Mouse (Mus musculus): ENCODE measurements at regions not wholly inside any gene's neighbourhood (a gene's known extent, or its start where the extent isn't known, plus 50 kb on each side); places are given as distances from the start of the nearest gene placed in this dataset.
A peak's percentile ranks its signal among the peaks of the same experiment; 100 is the strongest.

GRCm38 (mm10) chr10:117544680-117545546 is 84.4 kb upstream of the Cpm start:
- intact Hi-C loops (cut with DNase I; ENCODE audit: low total_unique reads), result no loop called here
- peak; percentile 22 for DNase-seq

DNA sequence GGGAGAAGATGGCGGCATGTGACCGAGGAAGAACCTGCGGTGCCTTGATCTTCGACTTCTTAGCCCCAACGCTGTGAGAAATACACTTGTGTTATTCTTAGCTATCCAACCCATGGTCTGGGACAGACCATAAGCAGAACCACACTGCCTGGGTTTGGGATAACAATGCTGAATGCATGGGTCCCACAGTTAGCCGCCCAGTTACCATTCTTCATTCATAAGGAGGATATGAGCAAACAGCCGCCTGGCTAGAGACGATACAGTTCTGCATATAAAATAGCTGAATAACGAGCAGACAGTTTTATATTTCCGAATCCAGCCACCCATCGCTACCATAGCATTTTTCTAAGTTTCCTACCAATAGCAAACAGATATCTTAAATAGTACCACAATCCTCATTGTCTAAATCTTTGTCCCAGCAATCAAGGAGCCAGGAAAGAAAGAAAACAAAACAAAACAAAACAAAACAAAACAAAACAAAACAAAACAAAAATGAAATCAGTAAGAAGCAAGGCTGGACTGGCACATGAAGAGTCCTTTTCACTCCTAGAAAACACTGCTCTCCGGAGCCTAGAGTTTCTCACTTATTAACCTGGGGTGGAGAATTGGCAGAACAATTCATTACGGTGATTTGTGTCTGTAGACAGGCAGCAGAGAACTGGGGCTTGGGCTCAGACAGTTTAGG is 85.2 kb upstream of the Cpm start:
- intact Hi-C loops (cut with DNase I; ENCODE audit: low total_unique reads), result no loop called here
- no peak for DNase-seq

GRCm38 (mm10) chr10:117543696-117543950 is 85.7 kb upstream of the Cpm start:
- intact Hi-C loops (cut with DNase I; ENCODE audit: low total_unique reads), result no loop called here
- no peak for DNase-seq

GRCm38 (mm10) chr10:117542886-117543695 is 86.2 kb upstream of the Cpm start:
- intact Hi-C loops (cut with DNase I; ENCODE audit: low total_unique reads), result no loop called here
- no peak for DNase-seq

- DNase-seq, result no peak
- intact Hi-C loops (cut with DNase I; ENCODE audit: low total_unique reads), result no loop called here
Observed at GRCm38 (mm10) chr10:117542351-117542750, 86.9 kb upstream of the Cpm start.

DNA sequence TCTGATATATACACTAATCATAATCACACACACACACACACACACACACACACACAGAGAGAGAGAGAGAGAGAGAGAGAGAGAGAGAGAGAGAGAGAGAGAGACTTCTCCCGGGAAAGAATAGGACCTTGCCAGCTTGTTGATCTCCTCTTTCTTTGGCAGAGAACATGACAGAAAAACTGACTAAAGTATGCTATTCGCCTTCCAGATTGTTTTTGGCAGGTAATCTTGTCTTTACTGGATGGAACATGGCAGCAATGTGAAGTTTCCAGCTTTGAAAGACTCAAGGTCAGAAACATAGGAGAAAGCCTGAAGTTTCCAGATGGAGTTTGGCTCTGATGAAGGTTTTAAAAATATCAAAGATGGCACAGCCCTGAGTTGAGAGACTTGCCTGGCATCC is 87.8 kb upstream of the Cpm start:
- no peak for DNase-seq
- intact Hi-C loops (cut with DNase I; ENCODE audit: low total_unique reads), result no loop called here

DNA sequence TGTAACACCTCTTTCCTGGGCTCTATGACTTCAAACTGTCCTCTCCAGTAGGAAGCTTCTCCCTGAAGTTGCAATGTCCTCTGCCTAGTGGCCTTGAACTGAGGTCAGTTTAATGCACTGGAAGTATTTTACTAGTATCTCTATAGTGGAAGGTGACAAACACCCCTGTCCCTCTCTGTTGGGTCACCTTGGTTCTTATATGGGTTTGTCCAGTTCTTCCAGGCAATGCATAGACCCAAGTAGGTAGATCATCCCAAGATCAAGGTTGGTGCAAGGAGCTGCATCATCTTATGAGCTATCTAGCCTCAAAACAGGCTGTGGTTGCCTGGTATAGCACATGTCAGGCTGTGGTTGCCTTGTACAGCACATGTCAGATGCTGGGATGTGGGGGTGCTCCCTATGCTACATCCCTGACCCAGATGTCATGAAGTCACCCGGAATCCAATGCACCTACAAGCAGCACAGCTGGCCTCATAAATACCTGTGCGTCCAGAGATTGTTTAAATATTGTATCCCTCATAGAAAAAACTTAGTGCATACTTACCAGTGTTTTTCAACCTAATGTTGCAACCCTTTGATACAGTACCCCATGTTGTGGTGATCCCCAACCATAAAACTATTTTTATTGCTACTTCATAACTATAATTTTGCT is 88.4 kb upstream of the Cpm start:
- intact Hi-C loops (cut with DNase I; ENCODE audit: low total_unique reads), result no loop called here
- DNase-seq, result no peak

- intact Hi-C loops (cut with DNase I; ENCODE audit: low total_unique reads), result no loop called here
- no peak for DNase-seq
Observed at GRCm38 (mm10) chr10:117540112-117540594, 89.1 kb upstream of the Cpm start.

- DNase-seq, result no peak
- intact Hi-C loops (cut with DNase I; ENCODE audit: low total_unique reads), result no loop called here
Observed at GRCm38 (mm10) chr10:117539532-117539931, 89.8 kb upstream of the Cpm start.

DNA sequence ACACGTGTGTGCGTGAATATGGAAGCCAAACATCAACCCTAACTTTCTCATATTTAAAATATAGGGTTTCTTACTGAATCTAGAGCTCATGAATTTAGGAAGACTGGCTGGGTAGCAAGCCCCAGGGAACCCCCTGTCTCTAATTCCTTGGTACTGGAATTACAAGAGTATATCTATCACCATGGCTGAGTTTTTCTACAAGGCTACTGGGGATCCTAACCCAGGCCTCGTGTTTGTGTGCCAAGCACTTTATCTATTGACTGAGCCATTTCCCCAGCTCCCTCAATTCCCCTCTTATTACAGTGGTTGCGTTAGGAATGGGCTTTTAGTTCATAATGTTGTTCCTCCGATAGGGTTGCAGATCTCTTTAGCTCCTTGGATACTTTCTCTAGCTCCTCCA is 90.6 kb upstream of the Cpm start:
- intact Hi-C loops (cut with DNase I; ENCODE audit: low total_unique reads), result no loop called here
- DNase-seq, result no peak

DNA sequence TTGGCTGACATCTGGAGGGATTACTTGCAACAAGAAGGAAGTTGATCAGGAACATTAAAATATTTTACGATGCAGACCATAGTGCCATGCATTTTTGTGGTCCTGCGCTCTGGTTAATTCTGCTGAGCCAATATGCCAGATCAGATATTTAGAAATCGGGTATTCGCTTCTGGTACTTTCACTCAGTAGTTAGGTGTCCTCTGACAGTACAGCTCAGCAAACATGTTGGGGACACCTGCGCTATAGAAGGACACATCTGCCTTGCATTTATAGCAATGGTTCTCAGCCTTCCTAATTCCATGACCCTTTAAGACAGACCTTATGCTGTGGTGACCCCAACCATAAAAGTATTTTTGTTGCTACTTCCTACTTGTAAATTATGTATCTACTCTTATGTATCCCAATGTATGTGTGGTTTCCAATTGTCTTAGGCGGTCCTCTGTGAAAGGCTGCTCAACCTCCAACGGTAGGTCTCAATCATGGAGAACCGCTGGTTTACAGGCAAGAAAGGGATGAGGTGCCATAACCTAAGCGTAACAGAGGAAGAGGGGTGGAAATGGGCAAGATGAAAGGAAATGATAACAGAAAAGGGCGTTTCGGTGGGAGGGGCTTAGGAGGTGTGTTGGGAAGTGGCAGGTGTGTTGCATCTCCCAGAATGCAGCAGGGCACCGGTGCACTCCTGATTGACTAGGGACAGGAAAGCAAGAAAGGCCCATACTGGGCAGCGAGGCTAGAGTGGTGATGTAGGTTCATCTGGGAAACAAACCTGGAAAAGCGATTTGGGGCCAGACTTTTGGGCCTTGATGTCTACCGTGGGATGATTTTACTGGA is 92.3 kb upstream of the Cpm start:
- DNase-seq, result no peak
- intact Hi-C loops (cut with DNase I; ENCODE audit: low total_unique reads), result no loop called here

GRCm38 (mm10) chr10:117535843-117536242 is 93.5 kb upstream of the Cpm start:
- DNase-seq, result no peak
- intact Hi-C loops (cut with DNase I; ENCODE audit: low total_unique reads), result no loop called here

DNA sequence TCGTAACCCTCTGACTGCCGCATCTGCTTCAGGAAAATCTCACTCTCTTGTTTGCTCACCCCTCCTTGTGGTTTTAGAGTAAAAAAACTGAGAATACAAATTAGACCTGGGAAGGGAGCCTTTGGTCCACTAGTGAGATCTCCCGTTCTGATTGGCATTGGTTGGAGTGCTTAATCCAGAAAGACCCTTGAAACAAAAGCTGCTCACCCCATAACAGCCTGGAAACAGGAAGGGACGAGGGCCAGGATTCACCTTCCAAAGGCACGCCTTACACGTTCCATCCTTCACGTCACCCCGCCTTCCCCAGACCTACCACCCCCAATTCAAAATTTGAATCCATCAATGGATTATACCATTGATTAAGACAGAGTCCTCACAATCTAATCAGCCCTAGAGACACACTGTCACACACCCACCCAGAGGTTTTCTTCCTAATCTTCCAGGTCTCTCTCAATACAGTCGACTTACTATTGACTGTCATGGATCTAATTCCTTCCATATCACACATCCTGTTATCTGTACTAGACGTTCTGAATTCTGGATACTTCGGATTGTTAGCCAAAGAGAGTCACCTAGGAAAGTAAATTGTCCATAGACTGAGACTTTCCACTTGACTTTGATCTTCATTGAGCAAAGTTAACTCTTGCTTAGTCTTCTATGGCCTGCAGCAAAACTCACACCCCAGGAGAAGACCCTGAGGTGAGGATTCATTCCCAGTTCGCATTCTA is 94.1 kb upstream of the Cpm start:
- intact Hi-C loops (cut with DNase I; ENCODE audit: low total_unique reads), result no loop called here
- no peak for DNase-seq

GRCm38 (mm10) chr10:117534478-117534877 is 94.8 kb upstream of the Cpm start:
- intact Hi-C loops (cut with DNase I; ENCODE audit: low total_unique reads), result no loop called here
- no peak for DNase-seq

DNA sequence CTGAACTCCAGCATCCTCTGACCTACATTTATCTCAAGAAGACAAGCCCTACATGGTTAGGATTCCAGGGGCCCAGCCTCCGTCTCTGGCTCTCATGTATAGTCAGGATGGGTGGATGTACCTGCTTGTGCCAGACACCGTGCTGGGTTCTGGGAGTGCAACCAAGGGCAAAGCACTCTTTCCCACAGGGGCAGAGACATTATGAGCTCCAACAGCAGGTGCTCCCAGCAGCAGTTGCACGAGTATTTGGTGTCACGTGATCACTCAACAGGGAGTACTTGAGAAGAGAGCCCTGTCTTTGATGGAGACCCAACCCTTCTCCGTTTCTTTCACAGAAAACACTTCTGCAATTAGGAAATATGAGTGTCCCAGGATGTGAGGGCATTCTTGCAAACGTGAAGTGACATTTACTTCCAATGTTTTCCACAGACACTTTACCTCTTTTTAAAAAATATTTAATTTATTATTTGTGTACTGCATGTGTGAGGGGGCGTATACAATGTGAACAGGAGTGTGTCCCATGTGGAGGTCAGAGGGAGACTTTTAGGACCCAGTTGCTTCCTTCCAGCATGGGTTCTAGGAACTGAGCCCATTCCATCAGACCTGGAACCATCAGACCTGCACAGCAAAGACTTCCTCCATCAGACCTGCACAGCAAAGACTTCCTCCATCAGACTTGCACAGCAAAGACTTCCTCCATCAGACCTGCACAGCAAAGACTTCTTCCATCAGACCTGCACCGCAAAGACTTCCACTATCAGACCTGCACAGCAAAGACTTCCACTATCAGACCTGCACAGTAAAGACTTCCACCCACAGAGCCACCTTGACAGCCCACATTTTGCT is 95.5 kb upstream of the Cpm start:
- DNase-seq, result no peak
- intact Hi-C loops (cut with DNase I; ENCODE audit: low total_unique reads), result no loop called here

DNA sequence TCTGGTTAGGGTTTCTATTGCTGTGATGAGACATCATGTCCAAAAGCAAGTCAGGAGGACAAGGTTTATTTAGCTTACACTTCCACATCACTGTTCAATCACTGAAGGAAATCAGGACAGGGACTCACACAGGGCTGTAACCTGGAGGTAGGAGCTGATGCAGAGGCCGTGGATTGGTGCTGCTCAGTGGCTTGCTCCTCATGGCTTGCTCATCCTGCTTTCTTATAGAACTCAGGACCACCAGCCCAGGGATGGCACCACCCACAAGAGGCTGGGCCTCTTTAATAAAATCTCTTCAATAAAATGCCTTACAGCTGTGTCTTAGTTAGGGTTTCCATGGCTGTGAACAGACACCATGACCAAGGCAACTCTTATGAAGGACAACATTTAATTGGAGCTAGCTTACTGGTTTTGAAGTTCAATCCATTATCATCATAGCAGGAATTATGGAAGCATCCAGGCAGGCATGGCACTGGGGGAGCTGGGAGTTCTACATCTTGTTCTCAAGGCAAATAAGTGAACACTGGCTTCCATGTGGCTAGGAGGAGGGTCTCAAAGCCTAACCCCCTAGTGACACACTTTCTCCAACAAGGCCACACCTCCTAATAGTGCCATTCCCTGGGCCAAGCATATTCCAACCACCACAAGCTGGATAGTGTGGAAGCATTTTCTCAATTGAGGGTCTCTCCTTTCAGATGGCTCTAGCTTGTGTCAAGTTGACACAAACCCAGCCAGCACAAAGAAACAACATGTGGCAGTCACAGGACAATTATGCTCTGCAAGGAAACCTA is 96.4 kb upstream of the Cpm start:
- intact Hi-C loops (cut with DNase I; ENCODE audit: low total_unique reads), result no loop called here
- no peak for DNase-seq

All from gastrocnemius, postnatal 14 days (tissue).